Comparison of ENCODE assay signal across 18 mouse cellular contexts in genomic region chr11:112986029-112986573, GRCm38 (mm10).
"Had no signal": no experiment of that assay in that cellular context is flagged by ENCODE, and none has a peak within 500 bp of the region (broad histone marks: within the 10 kb centered on the region; RNA-seq: fewer than 3 reads in every experiment).

No protein-coding gene starts in this region.

- H3K9ac ChIP-seq: lung, embryonic 14.5 days; midbrain, embryonic 12.5 days; neural tube, embryonic 13.5 days; neural tube, embryonic 15.5 days had no signal

- H3K27me3 ChIP-seq: neural tube, embryonic 13.5 days; neural tube, embryonic 15.5 days had no signal

- H3K4me2 ChIP-seq: lung, embryonic 14.5 days; midbrain, embryonic 12.5 days; neural tube, embryonic 13.5 days; neural tube, embryonic 15.5 days had no signal

- H3K36me3 ChIP-seq: midbrain, embryonic 10.5 days; midbrain, embryonic 12.5 days; neural tube, embryonic 13.5 days; neural tube, embryonic 15.5 days had no signal

- H3K4me3 ChIP-seq: midbrain, embryonic 10.5 days; midbrain, embryonic 12.5 days; myocyte; neural tube, embryonic 13.5 days; neural tube, embryonic 15.5 days had no signal

- ATAC-seq: midbrain, embryonic 16.5 days had no signal

- DNase-seq: lung, embryonic 14.5 days; lung, postnatal 10 days; lung, postnatal 4 days; midbrain, embryonic 14.5 days; retina, postnatal 1 day; right cerebral cortex, adult 18-20 months; right cerebral cortex, postnatal 25 days; right cerebral cortex, postnatal 4 days; spleen, adult 18-20 months; thymus, adult 2 months; thymus, postnatal 25 days; thymus, postnatal 4 days had no signal

- H3K27ac ChIP-seq: midbrain, embryonic 12.5 days; neural tube, embryonic 13.5 days; neural tube, embryonic 15.5 days had no signal

- H3K9me3 ChIP-seq: midbrain, embryonic 10.5 days; midbrain, embryonic 12.5 days; neural tube, embryonic 13.5 days; neural tube, embryonic 15.5 days had no signal
